Mouse (Mus musculus) retina, postnatal 1 day (tissue): ENCODE results near the gene Ap1s3.
A peak's percentile ranks its signal among the peaks of the same experiment; 100 is the strongest.

Experiments used
- DNase-seq: peaks from one replicate; pipeline ENCODE4 v3.0.0-alpha.2; 2012

Ap1s3 gene

GRCm38 (mm10) chr1:79671543-79672337 lies at the start of gene Ap1s3:
Ap1s3 (minus strand) TSS chr1:79671972.
- peak; percentile 66 for DNase-seq

- DNase-seq, result no peak
These were observed 42.6 kb upstream of the Ap1s3 start for GRCm38 (mm10) chr1:79714152-79714923.

- DNase-seq, result no peak
These were observed 41.3 kb upstream of the Ap1s3 start for GRCm38 (mm10) chr1:79713081-79713480.

GRCm38 (mm10) chr1:79711147-79712126 lies 39.7 kb upstream of the Ap1s3 start:
- DNase-seq, result no peak

- no peak for DNase-seq
These were observed 38.9 kb upstream of the Ap1s3 start for GRCm38 (mm10) chr1:79710678-79711077.

GRCm38 (mm10) chr1:79710216-79710615 lies 38.4 kb upstream of the Ap1s3 start:
- DNase-seq, result no peak

- DNase-seq, result no peak
These were observed 35.6 kb upstream of the Ap1s3 start for GRCm38 (mm10) chr1:79707383-79707782.

- no peak for DNase-seq
These were observed 34.9 kb upstream of the Ap1s3 start for GRCm38 (mm10) chr1:79706707-79707106.

GRCm38 (mm10) chr1:79704672-79705071 lies 32.9 kb upstream of the Ap1s3 start:
- no peak for DNase-seq

- DNase-seq, result no peak
These were observed 31.7 kb upstream of the Ap1s3 start for GRCm38 (mm10) chr1:79703520-79703919.

- DNase-seq, result no peak
These were observed 26.7 kb upstream of the Ap1s3 start for GRCm38 (mm10) chr1:79698506-79698905.

GRCm38 (mm10) chr1:79697382-79697781 lies 25.6 kb upstream of the Ap1s3 start:
- DNase-seq, result peak; percentile 91

GRCm38 (mm10) chr1:79696933-79697332 lies 25.2 kb upstream of the Ap1s3 start:
- DNase-seq, result peak; percentile 15

- no peak for DNase-seq
These were observed 20.7 kb upstream of the Ap1s3 start for GRCm38 (mm10) chr1:79692482-79692881.

- DNase-seq, result no peak
These were observed 15.5 kb upstream of the Ap1s3 start for GRCm38 (mm10) chr1:79687254-79687653.

- no peak for DNase-seq
These were observed 12.3 kb upstream of the Ap1s3 start for GRCm38 (mm10) chr1:79684027-79684426.

GRCm38 (mm10) chr1:79682936-79683335 lies 11.2 kb upstream of the Ap1s3 start:
- DNase-seq, result peak; percentile 51

GRCm38 (mm10) chr1:79680777-79681176 lies 9.0 kb upstream of the Ap1s3 start:
- DNase-seq, result no peak

- DNase-seq, result no peak
These were observed 6.4 kb upstream of the Ap1s3 start for GRCm38 (mm10) chr1:79678117-79678684.

- no peak for DNase-seq
These were observed 3.9 kb upstream of the Ap1s3 start for GRCm38 (mm10) chr1:79675716-79676115.

GRCm38 (mm10) chr1:79671196-79671542 lies 603 bp downstream of the Ap1s3 start:
- peak; percentile 11 for DNase-seq

- no peak for DNase-seq
These were observed 2.3 kb downstream of the Ap1s3 start for GRCm38 (mm10) chr1:79669419-79669974.
